Mouse (Mus musculus): ENCODE measurements around the gene Fgfr2. TPM values are rescaled to one million over a fixed set of nuclear protein-coding genes. Genes with fewer than 3 reads are reported as not detected.
A peak's percentile ranks its signal among the peaks of the same experiment; 100 is the strongest.
"Not testable (repeated sequence)": the region's sequence is repeated elsewhere in the genome, so short reads cannot be mapped to it uniquely, and the experiment has no call there.

Fgfr2 gene
- polyA plus RNA-seq, 1 experiment from 2014 or later: 137 TPM

DNA sequence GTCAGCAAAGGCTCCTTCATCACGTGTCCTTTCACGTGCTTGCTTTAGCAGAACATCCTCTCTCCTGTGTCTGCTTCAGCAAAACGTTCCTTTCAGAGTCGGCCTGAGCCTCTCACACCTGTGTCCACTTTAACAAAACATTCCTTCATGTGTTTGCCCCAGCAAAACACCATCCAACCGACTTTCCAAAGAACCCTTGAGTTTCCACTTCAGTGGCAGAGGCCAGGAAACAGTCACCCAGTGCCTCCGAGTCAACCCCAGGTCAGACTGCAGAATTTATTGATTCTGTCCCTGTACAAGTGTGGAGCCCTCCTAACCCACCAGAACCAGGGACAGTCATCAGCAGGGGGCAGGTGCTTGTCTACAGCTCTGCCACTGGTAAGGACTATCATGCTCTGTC is 460.3 kb downstream of the Fgfr2 start:
- not testable (repeated sequence) for H3K9ac ChIP-seq; H3K27ac ChIP-seq (replicated peaks); H3K4me2 ChIP-seq (replicated peaks); H3K36me3 ChIP-seq; H3K4me3 ChIP-seq (replicated peaks); H3K9me3 ChIP-seq (replicated peaks); ATAC-seq (ENCODE audit: insufficient number of reproducible peaks, low FRiP score, low TSS enrichment, low read depth); H3K27me3 ChIP-seq
- 68% methylated on average over 6 of the region's 6 CpGs for WGBS
- H3K4me1 ChIP-seq: peaks cover 29% of the 10 kb centered on the region

DNA sequence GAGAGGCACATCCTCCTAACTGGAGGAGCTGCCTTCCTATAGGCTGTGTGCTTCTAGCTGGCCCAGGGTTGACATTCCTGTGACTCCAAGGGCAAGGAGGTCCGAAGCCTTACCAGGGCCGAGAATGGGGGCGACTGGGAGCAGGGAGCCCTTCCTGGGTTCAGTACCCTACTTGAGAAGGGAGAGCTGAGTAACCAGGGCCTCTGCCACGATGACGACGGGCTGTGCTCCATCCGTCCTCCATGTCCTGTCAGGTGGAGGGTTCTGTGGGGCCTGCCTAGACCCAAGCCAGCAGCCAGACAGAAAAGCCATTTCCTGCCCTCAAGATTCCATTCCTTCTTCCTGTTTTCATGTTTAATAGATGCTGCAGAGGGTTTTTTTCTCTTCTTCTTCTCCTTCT is 463.5 kb downstream of the Fgfr2 start:
- no peak for ATAC-seq (ENCODE audit: insufficient number of reproducible peaks, low FRiP score, low TSS enrichment, low read depth)
- Histone ChIP-seq H3K4me2 (replicated peaks) (no peak overlapping the region), H3K9me3 (replicated peaks) (no peaks in the 10 kb centered on the region), H3K27me3 (no peaks in the 10 kb centered on the region), H3K36me3 (no peaks in the 10 kb centered on the region), H3K4me3 (replicated peaks) (no peak overlapping the region), H3K4me1 (peaks cover 52% of the 10 kb centered on the region), H3K27ac (replicated peaks) (no peak overlapping the region), H3K9ac (no peak overlapping the region)
- 64% methylated on average over 7 of the region's 7 CpGs for WGBS

- WGBS: 71% methylated on average over 5 of the region's 5 CpGs
- no peaks in the 10 kb centered on the region for H3K9me3 ChIP-seq (replicated peaks)
- H3K27me3 ChIP-seq: no peaks in the 10 kb centered on the region
- no peak overlapping the region for H3K4me3 ChIP-seq (replicated peaks)
- H3K27ac ChIP-seq (replicated peaks): peak overlapping the region; percentile 84
- H3K36me3 ChIP-seq: no peaks in the 10 kb centered on the region
- no peak for ATAC-seq (ENCODE audit: insufficient number of reproducible peaks, low FRiP score, low TSS enrichment, low read depth)
- H3K4me2 ChIP-seq (replicated peaks): no peak overlapping the region; the same call in 1 of the 2 replicates
- H3K4me1 ChIP-seq: peaks cover 52% of the 10 kb centered on the region
- H3K9ac ChIP-seq: no peak overlapping the region
These were observed 464.5 kb downstream of the Fgfr2 start for GRCm38 (mm10) chr7:132658688-132659087.

DNA sequence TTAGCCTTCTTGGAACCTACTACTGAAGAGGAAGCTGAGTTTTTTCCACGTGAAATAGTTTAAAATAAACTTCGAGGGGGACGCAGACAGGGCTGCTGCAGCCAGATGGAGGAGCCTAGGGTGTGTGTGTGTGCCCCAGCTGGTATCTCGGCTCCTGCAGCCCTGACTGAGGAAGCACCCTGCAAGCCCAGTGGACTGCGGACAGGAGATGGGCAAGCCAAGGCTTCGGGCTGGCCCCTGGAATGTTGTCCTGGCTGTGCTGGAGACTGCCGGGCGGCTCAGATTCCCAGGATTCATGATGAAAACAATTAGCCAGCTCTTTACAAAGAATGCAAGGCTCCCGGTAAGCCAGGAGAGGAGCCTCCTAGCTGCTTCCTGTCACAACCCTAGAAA is 465.1 kb downstream of the Fgfr2 start:
- H3K9ac ChIP-seq: no peak overlapping the region
- peaks cover 52% of the 10 kb centered on the region for H3K4me1 ChIP-seq
- ATAC-seq (ENCODE audit: insufficient number of reproducible peaks, low FRiP score, low TSS enrichment, low read depth): no peak
- H3K27ac ChIP-seq (replicated peaks): peak overlapping the region; percentile 84
- H3K4me3 ChIP-seq (replicated peaks): no peak overlapping the region
- no peaks in the 10 kb centered on the region for H3K9me3 ChIP-seq (replicated peaks)
- peak overlapping the region; percentile 25; the same call in 1 of the 2 replicates for H3K4me2 ChIP-seq (replicated peaks)
- H3K27me3 ChIP-seq: no peaks in the 10 kb centered on the region
- 8% methylated on average over 9 of the region's 9 CpGs for WGBS
- no peaks in the 10 kb centered on the region for H3K36me3 ChIP-seq

GRCm38 (mm10) chr7:132657371-132658057 is 465.6 kb downstream of the Fgfr2 start:
- Histone ChIP-seq H3K36me3 (no peaks in the 10 kb centered on the region), H3K9me3 (replicated peaks) (no peaks in the 10 kb centered on the region), H3K27ac (replicated peaks) (peak overlapping the region; percentile 84), H3K9ac (no peak overlapping the region), H3K4me2 (replicated peaks) (0 out of 2 replicates have a peak overlapping the region, but pooled peaks have one; percentile 25), H3K4me1 (peaks cover 52% of the 10 kb centered on the region), H3K27me3 (no peaks in the 10 kb centered on the region), H3K4me3 (replicated peaks) (no peak overlapping the region)
- WGBS: 34% methylated on average over 14 of the region's 14 CpGs
- no peak for ATAC-seq (ENCODE audit: insufficient number of reproducible peaks, low FRiP score, low TSS enrichment, low read depth)

- Histone ChIP-seq H3K9ac (no peak overlapping the region), H3K9me3 (replicated peaks) (no peaks in the 10 kb centered on the region), H3K36me3 (no peaks in the 10 kb centered on the region), H3K4me2 (replicated peaks) (peak overlapping the region; percentile 17; the same call in 1 of the 2 replicates), H3K27ac (replicated peaks) (peak overlapping the region; percentile 67), H3K27me3 (no peaks in the 10 kb centered on the region), H3K4me3 (replicated peaks) (no peak overlapping the region), H3K4me1 (peaks cover 52% of the 10 kb centered on the region)
- WGBS: 0% methylated on average over 3 of the region's 3 CpGs
- peak; percentile 45; the same call in 1 of the 2 replicates for ATAC-seq (ENCODE audit: insufficient number of reproducible peaks, low FRiP score, low TSS enrichment, low read depth)
These were observed 466.6 kb downstream of the Fgfr2 start for GRCm38 (mm10) chr7:132656548-132656947.

GRCm38 (mm10) chr7:132656075-132656474 is 467.1 kb downstream of the Fgfr2 start:
- peak overlapping the region; percentile 17; the same call in 1 of the 2 replicates for H3K4me2 ChIP-seq (replicated peaks)
- peak overlapping the region; percentile 67 for H3K27ac ChIP-seq (replicated peaks)
- peaks cover 52% of the 10 kb centered on the region for H3K4me1 ChIP-seq
- H3K27me3 ChIP-seq: no peaks in the 10 kb centered on the region
- WGBS: 14% methylated on average over 9 of the region's 9 CpGs
- no peak overlapping the region for H3K4me3 ChIP-seq (replicated peaks)
- H3K9me3 ChIP-seq (replicated peaks): no peaks in the 10 kb centered on the region
- ATAC-seq (ENCODE audit: insufficient number of reproducible peaks, low FRiP score, low TSS enrichment, low read depth): peak; percentile 46; the same call in 1 of the 2 replicates
- no peaks in the 10 kb centered on the region for H3K36me3 ChIP-seq
- H3K9ac ChIP-seq: no peak overlapping the region

GRCm38 (mm10) chr7:132654412-132654811 is 468.7 kb downstream of the Fgfr2 start:
- WGBS: 76% methylated on average over 3 of the region's 3 CpGs
- Histone ChIP-seq H3K9me3 (replicated peaks) (no peaks in the 10 kb centered on the region), H3K4me3 (replicated peaks) (no peak overlapping the region), H3K9ac (no peak overlapping the region), H3K27ac (replicated peaks) (no peak overlapping the region), H3K4me1 (peaks cover 39% of the 10 kb centered on the region), H3K4me2 (replicated peaks) (no peak overlapping the region), H3K36me3 (no peaks in the 10 kb centered on the region), H3K27me3 (no peaks in the 10 kb centered on the region)
- no peak for ATAC-seq (ENCODE audit: insufficient number of reproducible peaks, low FRiP score, low TSS enrichment, low read depth)

DNA sequence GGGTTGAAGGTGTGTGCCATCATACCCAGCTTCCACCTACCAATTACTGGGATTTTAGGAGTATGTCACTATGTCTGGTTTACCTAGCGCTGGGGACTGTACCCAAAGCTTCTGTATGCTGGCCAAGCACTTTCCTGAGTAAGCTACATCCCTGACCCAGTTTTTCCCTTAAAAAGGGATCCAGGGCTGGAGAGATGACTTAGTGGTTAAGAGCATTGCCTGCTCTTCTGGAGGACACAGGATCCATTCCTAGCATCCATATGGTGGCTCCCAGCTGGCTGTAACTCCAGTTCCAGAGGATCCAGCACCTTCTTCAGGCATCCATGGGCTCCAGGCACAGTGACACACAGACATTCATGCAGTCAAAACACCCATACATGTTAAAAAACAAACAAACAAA is 476.6 kb downstream of the Fgfr2 start:
- ATAC-seq (ENCODE audit: insufficient number of reproducible peaks, low FRiP score, low TSS enrichment, low read depth): no peak

DNA sequence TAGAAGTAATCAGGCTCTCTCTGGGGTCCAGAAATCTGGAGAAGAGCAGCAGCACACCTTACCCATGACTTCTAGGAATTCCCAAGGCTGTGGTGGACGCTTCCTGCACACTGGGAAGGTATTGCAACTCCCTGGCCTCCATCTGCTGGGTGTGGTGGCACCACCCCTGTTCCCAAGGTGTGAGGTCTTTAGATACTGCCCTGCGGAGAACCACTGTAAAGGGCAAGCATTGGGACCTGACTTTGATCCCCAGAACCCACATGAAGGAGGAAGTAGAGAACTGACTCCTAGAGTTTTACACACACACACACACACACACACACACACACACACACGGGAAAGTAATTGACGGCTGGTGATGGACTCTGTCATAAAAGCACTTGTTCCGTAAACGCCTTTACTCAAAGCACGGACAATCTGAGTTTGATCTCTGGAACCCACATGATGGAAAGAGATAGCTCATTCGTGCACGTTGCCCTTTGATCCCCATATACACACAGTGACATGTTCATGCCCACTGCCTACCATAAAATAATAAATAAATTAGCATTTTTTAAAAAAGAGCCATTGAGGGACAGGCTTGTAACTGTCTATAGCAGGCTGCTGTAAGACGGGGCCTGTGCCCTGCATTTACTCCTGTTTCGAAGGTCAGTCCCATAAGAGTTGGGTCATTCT is 478.4 kb downstream of the Fgfr2 start:
- 79% methylated on average over 11 of the region's 11 CpGs for WGBS
- H3K4me2 ChIP-seq (replicated peaks): no peak overlapping the region
- H3K27ac ChIP-seq (replicated peaks): no peak overlapping the region
- H3K9me3 ChIP-seq (replicated peaks): no peaks in the 10 kb centered on the region
- no peak for ATAC-seq (ENCODE audit: insufficient number of reproducible peaks, low FRiP score, low TSS enrichment, low read depth)
- H3K27me3 ChIP-seq: no peaks in the 10 kb centered on the region
- no peak overlapping the region for H3K9ac ChIP-seq
- no peak overlapping the region for H3K4me3 ChIP-seq (replicated peaks)
- no peaks in the 10 kb centered on the region for H3K4me1 ChIP-seq
- H3K36me3 ChIP-seq: no peaks in the 10 kb centered on the region

More for the DNA sequence above, 476.6 kb downstream of the Fgfr2 start:
- H3K36me3 ChIP-seq: no peaks in the 10 kb centered on the region
- no peak overlapping the region for H3K9ac ChIP-seq
- H3K4me3 ChIP-seq (replicated peaks): no peak overlapping the region
- WGBS: 96% methylated on average over 1 of the region's 1 CpGs
- H3K4me2 ChIP-seq (replicated peaks): no peak overlapping the region
- H3K9me3 ChIP-seq (replicated peaks): no peaks in the 10 kb centered on the region
- H3K27me3 ChIP-seq: no peaks in the 10 kb centered on the region
- no peaks in the 10 kb centered on the region for H3K4me1 ChIP-seq
- no peak overlapping the region for H3K27ac ChIP-seq (replicated peaks)

- Histone ChIP-seq H3K4me3 (replicated peaks) (no peak overlapping the region), H3K4me1 (no peaks in the 10 kb centered on the region), H3K36me3 (no peaks in the 10 kb centered on the region), H3K4me2 (replicated peaks) (no peak overlapping the region), H3K27ac (replicated peaks) (no peak overlapping the region), H3K9ac (no peak overlapping the region), H3K9me3 (replicated peaks) (no peaks in the 10 kb centered on the region), H3K27me3 (0 out of 2 replicates have a peak, but pooled peaks cover 3% of the 10 kb centered on the region)
- no peak for ATAC-seq (ENCODE audit: insufficient number of reproducible peaks, low FRiP score, low TSS enrichment, low read depth)
- WGBS: 78% methylated on average over 1 of the region's 1 CpGs
These were observed 481.5 kb downstream of the Fgfr2 start for GRCm38 (mm10) chr7:132641606-132642005.

All from embryonic facial prominence, embryonic 15.5 days (tissue).